Mouse (Mus musculus): ENCODE results near the gene Cyp2w1. TPM values are rescaled to one million over a fixed set of nuclear protein-coding genes. Genes with fewer than 3 reads are reported as not detected.

Cyp2w1 gene
- polyA plus RNA-seq, 1 experiment from 2014 or later, result not detected

DNA sequence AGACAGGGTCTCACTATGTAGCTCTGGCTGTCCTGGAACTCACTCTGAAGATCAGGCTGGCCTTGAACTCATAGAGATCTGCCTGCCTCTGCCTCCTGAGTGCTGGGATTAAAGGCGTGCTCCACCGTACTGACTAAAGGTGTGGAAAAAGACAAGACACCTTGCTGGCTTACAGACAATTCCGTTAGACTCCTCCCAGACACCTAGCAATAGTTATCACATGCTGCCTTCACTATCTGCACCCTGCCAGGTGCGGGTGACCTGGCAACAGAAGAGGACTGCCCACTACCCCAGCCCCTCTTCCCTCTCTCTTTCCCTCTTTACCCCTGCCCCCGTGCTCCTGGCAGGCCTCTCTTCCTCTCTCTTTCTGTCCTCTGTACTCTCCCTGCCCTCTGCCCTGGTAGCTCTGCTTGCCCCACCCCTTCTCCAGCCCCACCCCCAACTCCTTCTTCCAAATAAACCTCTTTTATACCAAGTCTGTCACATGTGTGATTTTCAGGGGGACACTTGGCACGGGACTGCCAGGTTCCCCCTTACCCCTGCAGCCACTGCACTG is 21.6 kb downstream of the Cyp2w1 start:
- 76% methylated on average over 6 of the region's 6 CpGs for WGBS
- H3K9ac ChIP-seq (ENCODE audit: low read depth, low read length), result no peak overlapping the region
- no peak overlapping the region for H3K27ac ChIP-seq (ENCODE audit: low read depth, low read length)
- no peak overlapping the region for H3K4me3 ChIP-seq (ENCODE audit: low read length)
- no peaks in the 10 kb centered on the region for H3K27me3 ChIP-seq (ENCODE audit: control insufficient read depth, insufficient read depth, low read length)
- H3K4me2 ChIP-seq (replicated peaks; ENCODE audit: low read depth, low read length), result no peak overlapping the region
- ATAC-seq (ENCODE audit: low FRiP score, low TSS enrichment), result no peak
- no peaks in the 10 kb centered on the region for H3K36me3 ChIP-seq (ENCODE audit: control insufficient read depth, insufficient read depth, low read length)
- H3K4me1 ChIP-seq (ENCODE audit: control insufficient read depth, insufficient read depth, low read length), result peaks cover 37% of the 10 kb centered on the region
- no peaks in the 10 kb centered on the region for H3K9me3 ChIP-seq (ENCODE audit: control insufficient read depth, low read length)

DNA sequence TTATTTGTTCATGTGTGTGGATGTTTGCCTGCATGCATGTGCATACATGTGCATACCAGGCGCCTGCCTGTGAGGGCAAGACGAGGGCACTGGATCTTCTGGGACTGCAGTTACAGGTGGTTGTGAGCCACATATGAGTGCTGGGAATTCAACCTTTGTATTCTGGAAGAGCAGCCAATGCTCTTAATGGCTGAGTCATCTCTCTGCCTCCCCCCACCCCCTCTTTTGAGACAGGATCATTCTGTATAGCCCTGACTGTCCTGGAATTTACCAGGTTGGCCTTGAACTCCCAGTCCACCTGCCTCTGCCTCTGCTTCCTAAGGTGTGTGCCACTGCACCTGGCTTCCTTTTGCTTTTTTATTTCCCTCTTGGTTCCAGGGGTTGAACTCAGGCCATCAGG is 22.4 kb downstream of the Cyp2w1 start:
- Histone ChIP-seq H3K9ac (ENCODE audit: low read depth, low read length) (no peak overlapping the region), H3K4me3 (ENCODE audit: low read length) (no peak overlapping the region), H3K36me3 (ENCODE audit: control insufficient read depth, insufficient read depth, low read length) (no peaks in the 10 kb centered on the region), H3K27ac (ENCODE audit: low read depth, low read length) (no peak overlapping the region), H3K27me3 (ENCODE audit: control insufficient read depth, insufficient read depth, low read length) (no peaks in the 10 kb centered on the region), H3K9me3 (ENCODE audit: control insufficient read depth, low read length) (no peaks in the 10 kb centered on the region), H3K4me1 (ENCODE audit: control insufficient read depth, insufficient read depth, low read length) (peaks cover 46% of the 10 kb centered on the region), H3K4me2 (replicated peaks; ENCODE audit: low read depth, low read length) (no peak overlapping the region)
- WGBS, result 88% methylated on average over 2 of the region's 2 CpGs
- no peak for ATAC-seq (ENCODE audit: low FRiP score, low TSS enrichment)

DNA sequence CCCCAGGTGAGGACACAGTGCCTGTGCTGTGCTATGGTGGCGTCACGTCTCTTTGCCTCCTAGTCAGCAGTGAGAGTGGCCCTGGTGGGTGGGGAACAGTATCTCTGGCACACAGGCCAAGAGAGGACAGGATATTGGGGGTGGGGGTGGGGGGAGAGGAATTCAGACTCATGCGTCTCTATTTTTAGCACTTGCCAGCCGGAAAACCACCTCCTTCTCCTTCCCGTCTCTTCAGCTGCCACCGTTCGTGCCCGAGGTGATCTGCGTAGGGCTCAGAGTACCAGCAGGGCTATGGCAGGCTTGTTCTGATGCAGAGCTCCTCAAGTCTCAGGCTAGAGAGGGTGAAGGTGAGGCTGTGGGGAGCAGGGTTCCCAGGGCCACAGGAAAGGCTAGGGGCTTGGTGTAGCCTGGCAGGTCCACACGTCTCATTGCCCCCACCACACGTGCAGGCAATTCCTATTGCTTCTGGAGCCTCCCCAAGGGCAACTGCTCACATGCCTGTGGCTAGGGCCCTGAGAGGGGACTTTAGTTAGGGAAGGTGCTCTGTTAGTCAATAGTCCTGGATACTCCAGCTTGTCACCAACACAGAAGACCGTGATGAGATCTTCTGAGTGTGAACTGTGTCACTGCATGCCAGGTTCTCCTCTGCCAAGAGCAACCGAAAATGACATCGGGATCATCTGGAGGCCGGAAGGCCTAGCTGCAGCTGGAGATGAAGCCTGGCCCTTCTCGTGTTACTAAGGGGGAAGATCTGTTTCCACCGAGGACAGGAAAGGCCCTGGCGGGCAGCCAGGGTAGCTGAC is 25.3 kb downstream of the Cyp2w1 start, which contains the start of gene Gpr146:
Gene Gpr146 (plus strand): TSS at position 230 of the 803 bp plus-strand sequence.
- WGBS, result 57% methylated on average over 18 of the region's 18 CpGs

DNA sequence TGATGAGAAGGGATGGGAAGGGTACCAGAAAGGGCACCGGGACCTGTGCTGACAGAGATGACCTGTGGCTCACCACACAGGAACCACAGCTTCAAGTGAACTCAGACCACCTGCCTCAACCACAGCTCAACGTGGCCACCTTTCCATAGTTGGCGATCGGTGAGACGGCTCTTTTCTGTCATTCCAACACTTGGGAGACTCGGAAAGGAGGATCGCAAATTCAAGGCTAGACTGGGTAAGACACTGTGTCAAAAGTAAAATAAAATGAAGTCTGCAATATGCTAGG is 25.8 kb downstream of the Cyp2w1 start:
- Histone ChIP-seq H3K4me3 (ENCODE audit: low read length) (no peak overlapping the region), H3K4me1 (ENCODE audit: control insufficient read depth, insufficient read depth, low read length) (peaks cover 54% of the 10 kb centered on the region), H3K9ac (ENCODE audit: low read depth, low read length) (no peak overlapping the region), H3K4me2 (replicated peaks; ENCODE audit: low read depth, low read length) (no peak overlapping the region), H3K36me3 (ENCODE audit: control insufficient read depth, insufficient read depth, low read length) (no peaks in the 10 kb centered on the region), H3K27ac (ENCODE audit: low read depth, low read length) (peak overlapping the region; percentile 86), H3K9me3 (ENCODE audit: control insufficient read depth, low read length) (no peaks in the 10 kb centered on the region), H3K27me3 (ENCODE audit: control insufficient read depth, insufficient read depth, low read length) (no peaks in the 10 kb centered on the region)
- ATAC-seq (ENCODE audit: low FRiP score, low TSS enrichment), result no peak
- 70% methylated on average over 7 of the region's 7 CpGs for WGBS

More for the DNA sequence above, 25.3 kb downstream of the Cyp2w1 start, which contains the start of gene Gpr146:
- H3K9ac ChIP-seq (ENCODE audit: low read depth, low read length), result no peak within 1 kb of the TSS
- H3K27ac ChIP-seq (ENCODE audit: low read depth, low read length), result peak within 1 kb of the TSS; percentile 86
- no peaks in the 10 kb centered on the region for H3K36me3 ChIP-seq (ENCODE audit: control insufficient read depth, insufficient read depth, low read length)
- H3K4me1 ChIP-seq (ENCODE audit: control insufficient read depth, insufficient read depth, low read length), result peaks cover 52% of the 10 kb centered on the region
- no peak within 1 kb of the TSS for H3K4me3 ChIP-seq (ENCODE audit: low read length)
- no peak within 1 kb of the TSS for H3K4me2 ChIP-seq (replicated peaks; ENCODE audit: low read depth, low read length)
- H3K27me3 ChIP-seq (ENCODE audit: control insufficient read depth, insufficient read depth, low read length), result no peaks in the 10 kb centered on the region
- H3K9me3 ChIP-seq (ENCODE audit: control insufficient read depth, low read length), result no peaks in the 10 kb centered on the region
- no peak for ATAC-seq (ENCODE audit: low FRiP score, low TSS enrichment)

DNA sequence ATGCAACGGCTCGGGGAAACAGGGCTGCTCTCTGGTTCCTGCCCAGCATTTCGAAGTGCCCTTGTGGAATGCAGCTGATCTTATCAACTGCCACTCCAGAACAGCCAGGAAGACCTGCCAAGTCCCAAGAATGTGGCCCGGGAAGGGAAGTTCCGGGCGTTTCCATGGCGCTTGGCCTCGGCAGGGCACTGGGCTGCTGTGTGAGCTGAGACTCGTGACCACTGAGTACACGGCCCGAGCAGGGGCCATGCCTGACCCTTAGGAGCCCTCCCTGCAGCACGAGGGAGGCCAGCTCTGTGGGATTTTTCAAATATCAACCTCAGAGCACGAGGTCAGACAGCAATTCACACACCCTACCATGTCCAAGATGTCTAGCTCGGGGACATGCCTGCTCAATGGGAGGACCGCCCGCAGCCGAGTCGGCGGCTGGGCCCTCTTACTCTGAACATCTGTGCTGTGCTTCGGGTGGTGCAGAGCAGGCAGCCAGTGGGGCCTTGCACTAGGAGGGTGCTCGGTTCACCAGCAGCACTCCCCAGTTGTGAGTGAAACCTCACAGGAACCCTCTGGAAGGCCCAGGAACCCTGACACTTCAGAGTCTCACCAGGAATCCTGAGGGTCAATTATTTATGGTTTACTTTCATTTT is 26.7 kb downstream of the Cyp2w1 start:
- Histone ChIP-seq H3K9ac (ENCODE audit: low read depth, low read length) (peak overlapping the region; percentile 31; the same call in 1 of the 2 replicates), H3K36me3 (ENCODE audit: control insufficient read depth, insufficient read depth, low read length) (no peaks in the 10 kb centered on the region), H3K27ac (ENCODE audit: low read depth, low read length) (peak overlapping the region; percentile 86), H3K4me3 (ENCODE audit: low read length) (no peak overlapping the region), H3K4me2 (replicated peaks; ENCODE audit: low read depth, low read length) (no peak overlapping the region), H3K27me3 (ENCODE audit: control insufficient read depth, insufficient read depth, low read length) (no peaks in the 10 kb centered on the region), H3K4me1 (ENCODE audit: control insufficient read depth, insufficient read depth, low read length) (peaks cover 59% of the 10 kb centered on the region), H3K9me3 (ENCODE audit: control insufficient read depth, low read length) (no peaks in the 10 kb centered on the region)
- ATAC-seq (ENCODE audit: low FRiP score, low TSS enrichment), result no peak
- WGBS, result 35% methylated on average over 21 of the region's 21 CpGs

DNA sequence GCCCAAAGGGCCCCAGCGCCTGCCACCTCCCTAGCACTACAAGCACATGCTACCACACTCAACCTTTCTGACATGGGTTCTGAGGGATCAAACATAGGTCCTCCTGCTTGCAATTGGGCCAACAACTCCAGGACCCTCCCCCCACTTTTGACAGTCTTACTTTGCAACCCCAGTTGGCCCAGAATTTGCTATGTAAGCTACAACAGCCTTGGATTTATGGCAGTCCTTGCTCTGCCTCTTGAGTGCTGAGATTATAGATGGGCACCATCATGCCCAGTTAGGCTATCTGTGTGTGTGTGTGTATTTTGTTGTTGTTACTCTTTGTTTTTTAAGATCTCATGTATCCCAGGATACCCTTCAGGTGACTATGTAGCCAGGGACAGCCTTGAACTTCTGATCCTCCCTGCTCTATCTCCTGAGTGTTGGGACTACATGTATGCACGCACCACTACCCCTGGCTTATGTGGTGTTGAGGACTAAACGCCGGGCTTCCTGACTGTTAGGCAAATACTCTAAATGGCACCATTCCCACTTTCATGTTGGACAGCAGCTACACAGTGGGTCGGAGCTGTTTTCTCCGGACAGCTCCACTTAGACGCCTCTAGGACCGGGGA is 27.5 kb downstream of the Cyp2w1 start:
- no peaks in the 10 kb centered on the region for H3K27me3 ChIP-seq (ENCODE audit: control insufficient read depth, insufficient read depth, low read length)
- H3K27ac ChIP-seq (ENCODE audit: low read depth, low read length), result peak overlapping the region; percentile 86
- peak overlapping the region; percentile 34; the same call in 1 of the 2 replicates for H3K9ac ChIP-seq (ENCODE audit: low read depth, low read length)
- 19% methylated on average over 8 of the region's 8 CpGs for whole genome bisulfite sequencing
- no peaks in the 10 kb centered on the region for H3K36me3 ChIP-seq (ENCODE audit: control insufficient read depth, insufficient read depth, low read length)
- H3K4me1 ChIP-seq (ENCODE audit: control insufficient read depth, insufficient read depth, low read length), result peaks cover 67% of the 10 kb centered on the region
- peak overlapping the region; percentile 76 for H3K4me2 ChIP-seq (replicated peaks; ENCODE audit: low read depth, low read length)
- H3K9me3 ChIP-seq (ENCODE audit: control insufficient read depth, low read length), result no peaks in the 10 kb centered on the region
- no peak for ATAC-seq (ENCODE audit: low FRiP score, low TSS enrichment)
- peak overlapping the region; percentile 54 for H3K4me3 ChIP-seq (ENCODE audit: low read length)

DNA sequence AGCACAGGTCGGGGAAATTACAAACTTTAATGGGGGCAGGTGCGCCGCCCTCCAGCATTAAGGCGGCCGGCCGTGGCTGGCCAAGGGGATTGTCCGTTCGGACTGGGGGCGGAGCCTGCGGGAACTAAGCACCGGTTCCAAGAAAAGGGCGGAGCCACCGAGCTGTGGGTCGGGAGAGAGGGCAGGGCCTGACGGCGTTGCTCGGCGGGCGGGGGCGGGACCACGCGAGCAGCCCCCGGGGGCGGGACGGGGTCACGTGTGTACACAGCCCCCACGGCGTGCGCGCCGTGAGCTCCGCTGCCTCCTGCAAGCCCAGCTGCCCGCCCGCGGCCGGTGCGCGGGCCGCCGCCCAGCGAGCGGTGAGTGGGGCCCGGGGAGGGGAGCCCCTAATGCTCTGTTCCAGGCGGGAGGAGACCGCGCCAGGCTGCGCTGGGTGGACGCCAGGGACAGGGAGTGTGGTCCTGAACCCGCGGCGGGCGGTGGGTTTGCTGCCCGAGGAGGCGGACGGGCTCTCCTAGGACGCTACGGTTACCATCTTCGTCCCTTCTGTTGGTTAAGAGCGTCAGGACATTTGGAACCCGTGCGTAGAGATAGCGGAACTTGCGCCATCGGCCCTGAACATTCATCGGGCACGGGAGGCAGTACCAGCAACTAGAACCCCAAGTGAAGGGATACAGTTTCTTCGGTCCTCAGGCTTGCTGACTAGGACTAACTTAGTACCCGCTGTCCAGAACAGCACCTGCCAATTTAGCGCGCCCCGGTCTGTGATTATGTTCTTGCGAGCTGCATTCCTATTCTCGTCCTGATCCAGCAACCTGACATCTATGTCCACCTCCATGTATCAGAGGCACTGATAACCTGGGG is 28.2 kb downstream of the Cyp2w1 start:
- ATAC-seq (ENCODE audit: low FRiP score, low TSS enrichment), result peak; percentile 82
- no peaks in the 10 kb centered on the region for H3K27me3 ChIP-seq (ENCODE audit: control insufficient read depth, insufficient read depth, low read length)
- peak overlapping the region; percentile 86 for H3K27ac ChIP-seq (ENCODE audit: low read depth, low read length)
- H3K9me3 ChIP-seq (ENCODE audit: control insufficient read depth, low read length), result no peaks in the 10 kb centered on the region
- H3K4me1 ChIP-seq (ENCODE audit: control insufficient read depth, insufficient read depth, low read length), result peaks cover 74% of the 10 kb centered on the region
- H3K9ac ChIP-seq (ENCODE audit: low read depth, low read length), result peak overlapping the region; percentile 60
- H3K4me2 ChIP-seq (replicated peaks; ENCODE audit: low read depth, low read length), result peak overlapping the region; percentile 76
- 2% methylated on average over 58 of the region's 73 CpGs for WGBS
- peak overlapping the region; percentile 54 for H3K4me3 ChIP-seq (ENCODE audit: low read length)
- H3K36me3 ChIP-seq (ENCODE audit: control insufficient read depth, insufficient read depth, low read length), result no peaks in the 10 kb centered on the region

Data from kidney, embryonic 14.5 days (tissue).